Mouse (Mus musculus) MEL-GATA-1-ER (cell line): ENCODE data around the gene Pole4.
"Not testable (repeated sequence)": the region's sequence is repeated elsewhere in the genome, so short reads cannot be mapped to it uniquely, and the experiment has no call there.

Experiments used
- DNase-seq: peaks from one replicate; pipeline ENCODE4 v3.0.0-alpha.2; 2012; ENCODE audit warnings: low read depth; ENCODE audit errors: extremely low read depth

Pole4 gene

DNA sequence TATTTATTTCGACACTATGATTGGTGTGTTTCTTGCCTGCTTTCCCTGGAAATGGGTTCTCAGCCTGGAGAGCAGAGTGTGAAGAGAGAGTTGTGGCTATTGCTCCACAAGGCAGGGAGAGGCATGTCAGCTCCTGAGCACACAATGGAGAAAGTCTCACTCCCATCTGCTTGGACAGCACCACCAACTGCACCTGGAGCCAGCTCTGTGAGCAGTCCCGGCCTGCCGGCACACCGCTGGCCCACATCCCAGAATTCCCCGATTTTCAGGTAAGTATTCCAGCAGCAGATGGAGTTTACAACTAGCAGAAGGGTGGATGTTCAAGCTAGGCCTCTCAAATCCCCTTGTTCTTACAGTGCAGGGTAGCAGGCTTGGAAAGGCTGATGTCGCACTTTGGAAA lies 10.1 kb upstream of the Pole4 start:
- no peak for DNase-seq

DNA sequence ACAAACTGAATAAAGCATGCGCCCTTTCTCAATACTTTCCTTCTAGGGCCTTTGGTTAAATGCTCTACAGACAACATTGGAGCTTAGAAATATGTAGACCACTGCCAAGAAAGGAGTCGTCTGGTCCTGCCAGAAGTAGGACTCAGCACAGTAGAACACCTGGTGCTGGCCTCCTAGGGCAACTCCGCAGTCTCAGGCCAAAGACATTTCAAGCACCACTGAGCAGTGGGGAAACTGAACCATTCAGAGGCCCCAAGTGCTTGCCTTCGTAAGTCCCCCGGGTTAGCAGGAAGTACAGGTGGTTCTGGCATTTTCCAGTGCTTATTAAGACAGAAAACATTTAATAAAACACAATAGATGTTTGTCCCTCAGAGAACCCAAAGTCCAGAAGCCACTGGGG lies 9.7 kb upstream of the Pole4 start:
- DNase-seq = no peak

DNA sequence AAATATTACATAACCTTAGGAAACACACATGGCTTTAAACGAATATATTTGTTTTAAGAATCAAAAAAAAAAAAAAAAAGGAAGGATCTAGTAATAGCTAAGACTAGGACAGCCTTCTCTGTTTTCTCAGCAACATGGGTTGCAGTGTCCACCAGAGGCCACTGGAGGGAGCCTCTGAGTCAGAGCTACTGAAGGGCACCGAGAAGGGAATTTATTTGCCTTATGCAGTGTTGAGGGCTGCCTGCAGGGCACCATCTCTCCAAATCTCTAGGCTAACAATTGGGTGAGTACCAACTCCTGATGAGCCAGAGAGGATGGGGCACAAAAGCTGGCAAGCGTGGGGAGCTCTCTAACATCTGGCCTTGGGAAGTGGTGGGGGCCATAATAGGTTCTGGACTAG lies 9.1 kb upstream of the Pole4 start:
- DNase-seq = peak; percentile 64

DNA sequence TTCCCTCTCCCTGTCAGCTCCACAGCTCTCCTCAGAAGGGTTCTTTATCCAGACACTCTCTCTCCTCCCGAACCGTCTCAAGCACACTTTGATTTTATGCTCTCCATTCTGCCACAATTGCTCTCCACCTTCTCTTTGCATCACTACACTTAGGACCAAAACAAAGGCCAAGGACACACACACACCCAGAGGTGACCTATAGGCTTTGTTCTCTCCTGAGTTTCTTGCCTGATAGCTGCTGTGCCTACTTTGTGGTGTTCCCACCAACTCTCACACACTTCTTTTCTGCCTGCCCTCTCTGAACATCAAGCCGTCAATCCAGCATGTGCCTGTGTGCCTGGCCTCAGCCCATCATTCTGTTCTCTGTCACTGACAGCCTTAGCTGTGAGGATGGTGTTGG lies 2.6 kb upstream of the Pole4 start:
- no peak for DNase-seq

DNA sequence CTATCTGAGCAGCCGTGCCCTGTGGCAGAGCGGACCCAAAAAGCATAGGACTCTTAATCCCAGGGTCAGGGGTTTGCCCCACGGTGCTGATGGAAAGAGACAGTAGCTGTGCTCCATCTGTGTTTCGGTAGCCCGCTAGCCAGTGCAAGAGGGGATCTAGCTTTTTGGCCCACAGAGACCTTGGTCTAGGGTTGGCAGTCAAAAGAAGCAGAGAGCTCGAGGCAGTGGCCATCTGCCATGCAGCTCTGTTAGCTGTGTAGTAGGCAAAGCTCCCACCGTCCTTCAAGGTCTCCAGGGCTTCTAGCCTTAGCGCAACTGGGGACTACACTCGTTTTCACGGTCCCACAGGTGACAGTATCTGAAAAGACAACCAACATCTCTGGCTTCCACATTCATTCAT lies 2.1 kb upstream of the Pole4 start:
- DNase-seq = no peak

DNA sequence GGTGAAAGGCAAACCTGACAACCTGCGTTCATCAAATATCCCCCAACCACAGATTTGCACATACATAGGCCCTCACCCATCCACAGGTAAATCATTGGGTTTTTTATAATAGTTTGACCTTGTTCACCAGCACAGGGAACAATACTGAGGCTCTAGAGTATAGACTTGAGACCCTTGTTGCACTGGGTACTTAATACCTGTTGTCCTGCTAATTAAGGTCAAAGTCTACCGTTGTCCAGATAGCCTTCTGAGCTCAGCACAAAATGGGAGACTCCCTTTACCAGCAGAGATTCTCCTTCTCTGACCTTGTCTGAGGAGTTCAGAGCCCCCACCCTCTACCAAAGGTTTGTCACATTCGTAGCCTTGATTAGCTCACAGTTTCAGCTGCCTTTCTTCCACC lies 1.5 kb downstream of the Pole4 start:
- DNase-seq = no peak

DNA sequence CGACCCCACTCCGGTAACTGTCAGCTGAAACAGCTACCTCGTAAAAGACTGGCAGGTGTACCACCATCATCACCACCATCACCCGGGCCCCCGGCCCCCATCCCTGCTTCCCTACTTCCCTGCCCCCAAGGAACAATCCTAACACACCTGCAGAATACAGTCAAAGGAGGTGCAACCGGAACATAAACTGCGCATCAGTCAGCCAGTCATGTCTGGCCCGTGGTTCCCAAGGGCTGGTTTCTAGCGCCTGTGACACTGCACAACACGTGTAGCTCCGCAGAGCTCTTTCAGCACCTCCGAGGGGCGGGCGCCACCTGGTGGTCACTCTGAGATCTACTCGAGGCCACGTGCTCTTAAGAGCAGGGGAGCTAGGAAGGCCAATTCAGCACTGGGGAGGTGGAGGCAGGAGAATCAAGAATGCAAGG lies 2.6 kb downstream of the Pole4 start:
- peak; percentile 73 for DNase-seq

DNA sequence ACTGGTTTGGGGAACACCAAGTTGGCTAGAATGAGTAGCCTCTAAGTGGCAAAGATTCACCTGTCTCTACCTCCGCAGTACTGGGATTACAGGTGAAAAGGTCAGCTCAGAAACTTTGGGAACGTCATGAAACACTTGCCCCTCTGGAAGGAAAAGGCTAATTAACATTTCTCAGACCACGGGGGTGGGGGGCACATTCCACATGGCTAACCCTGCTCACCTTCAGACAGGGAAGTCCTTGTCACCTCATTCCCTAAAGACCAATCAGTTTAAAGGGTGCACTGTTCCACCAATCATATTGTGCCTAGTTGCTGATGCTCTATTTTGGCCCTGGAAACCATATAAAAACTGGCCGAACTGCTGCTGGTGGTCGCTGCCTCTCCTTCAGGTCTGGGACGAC lies 3.9 kb downstream of the Pole4 start:
- DNase-seq = no peak

DNA sequence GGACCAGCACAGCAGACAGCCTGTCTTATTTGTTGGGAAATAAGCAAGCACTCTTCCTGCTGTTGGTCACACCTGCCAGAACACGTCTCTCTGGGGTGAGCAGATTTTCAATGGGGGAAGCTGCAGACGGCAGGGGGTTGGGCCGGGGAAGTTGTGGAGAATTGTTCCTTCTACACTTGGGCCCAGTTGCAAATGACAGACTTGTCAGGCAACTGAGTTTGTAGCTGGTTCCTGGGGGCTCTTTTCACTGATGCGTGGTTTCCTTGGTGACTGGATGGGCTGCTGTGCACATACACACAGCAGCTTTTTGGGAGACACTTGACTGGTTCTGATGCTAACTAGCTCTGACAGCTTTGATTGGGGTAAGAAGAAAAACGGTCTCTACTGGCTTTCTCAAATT lies 5.3 kb downstream of the Pole4 start:
- DNase-seq = no peak

DNA sequence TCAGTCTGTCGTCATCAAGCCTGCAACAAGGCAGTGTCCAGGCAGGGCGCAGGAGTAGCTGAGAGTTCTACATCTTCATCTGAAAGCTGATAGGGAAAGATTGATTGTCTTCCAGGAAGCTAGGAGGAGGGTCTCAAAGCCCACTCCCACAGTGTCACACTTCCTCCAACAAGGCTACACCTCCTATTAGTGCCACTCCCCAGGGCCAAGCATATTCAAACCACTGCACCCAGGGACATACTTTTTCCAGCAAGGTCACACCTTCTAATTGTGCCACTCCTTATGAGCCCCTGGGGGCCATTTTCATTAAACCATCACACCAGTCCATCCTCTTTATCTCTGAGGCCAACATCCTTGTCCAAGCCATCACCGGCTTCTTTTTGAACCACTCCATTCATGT lies 8.4 kb downstream of the Pole4 start:
- no peak for DNase-seq

DNA sequence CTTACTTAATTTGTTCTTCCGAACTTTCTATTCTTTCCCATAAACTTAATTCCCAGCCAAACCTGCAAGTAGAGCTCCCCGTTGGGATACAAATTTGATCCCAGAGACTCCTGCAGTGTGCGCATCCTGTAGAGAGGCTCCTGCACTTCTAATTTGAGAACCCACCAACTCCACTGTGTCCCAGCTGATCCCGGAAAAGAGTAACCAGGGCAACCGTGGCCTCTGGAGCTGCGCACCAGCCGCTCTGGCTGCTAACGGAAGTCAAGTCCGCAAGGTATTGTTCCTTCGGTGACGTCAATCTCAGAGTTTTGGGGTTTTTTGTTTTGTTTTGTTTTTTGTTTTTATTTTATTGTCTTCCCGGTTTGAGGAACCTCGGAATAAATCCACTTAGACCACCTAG lies 10.5 kb downstream of the Pole4 start:
- DNase-seq = no peak

DNA sequence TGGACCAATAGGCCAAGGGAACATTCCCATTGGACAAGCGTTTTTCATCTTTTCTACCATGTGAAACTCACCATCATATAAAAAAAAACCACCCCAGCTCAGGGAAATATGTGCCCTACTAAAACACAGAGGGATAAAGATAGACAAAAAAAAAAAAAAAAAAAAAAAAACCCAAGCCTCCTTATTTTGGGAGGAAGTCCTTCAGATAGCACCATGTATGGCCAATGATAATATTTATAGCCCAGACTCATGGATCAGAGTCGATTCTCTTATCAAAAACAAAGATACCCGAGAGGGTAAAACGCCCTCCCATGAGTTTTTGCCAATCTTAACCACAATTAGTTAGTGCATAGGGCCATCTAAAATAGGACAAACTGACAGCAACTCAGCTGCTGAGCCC lies 15.7 kb downstream of the Pole4 start:
- no peak for DNase-seq

DNA sequence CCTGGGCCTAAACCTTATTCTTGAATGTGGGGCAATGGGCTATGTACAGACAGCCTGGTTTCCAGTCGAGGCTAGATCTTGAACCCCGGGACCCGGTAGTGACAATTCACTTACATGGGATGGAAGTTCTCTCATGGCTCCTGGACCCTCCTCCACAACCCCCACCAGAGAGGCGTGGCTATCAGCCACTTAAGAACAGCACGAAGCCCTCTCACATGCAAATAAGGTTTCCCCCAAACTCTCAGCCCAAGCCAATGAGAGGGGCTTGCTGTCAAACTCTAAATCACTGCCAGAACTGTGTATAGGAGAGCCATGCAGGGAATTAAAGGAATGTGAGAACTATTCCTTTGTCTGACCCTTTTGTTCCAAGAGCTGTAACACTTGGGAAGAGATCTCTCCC lies 16.6 kb downstream of the Pole4 start:
- DNase-seq = not testable (repeated sequence)

DNA sequence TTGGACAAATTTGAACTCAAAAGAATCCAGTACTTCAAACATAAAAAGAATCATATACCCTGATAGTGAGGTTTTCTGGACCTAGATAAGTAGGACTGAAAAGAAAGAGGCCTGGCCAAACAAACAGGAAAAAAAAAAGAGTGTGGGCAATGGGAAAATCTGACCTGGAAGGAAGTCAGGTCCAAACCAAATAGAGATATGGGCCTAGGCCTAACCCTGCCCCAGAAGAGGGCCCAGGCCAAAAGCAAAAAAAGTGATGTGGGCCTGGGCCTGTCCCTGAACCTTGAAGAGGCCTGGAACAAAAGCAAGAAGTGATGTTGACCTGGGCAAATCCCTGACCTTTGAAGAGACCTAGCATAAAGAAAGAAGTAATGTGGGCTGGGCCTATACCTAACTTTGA lies 21.0 kb downstream of the Pole4 start:
- no peak for DNase-seq

DNA sequence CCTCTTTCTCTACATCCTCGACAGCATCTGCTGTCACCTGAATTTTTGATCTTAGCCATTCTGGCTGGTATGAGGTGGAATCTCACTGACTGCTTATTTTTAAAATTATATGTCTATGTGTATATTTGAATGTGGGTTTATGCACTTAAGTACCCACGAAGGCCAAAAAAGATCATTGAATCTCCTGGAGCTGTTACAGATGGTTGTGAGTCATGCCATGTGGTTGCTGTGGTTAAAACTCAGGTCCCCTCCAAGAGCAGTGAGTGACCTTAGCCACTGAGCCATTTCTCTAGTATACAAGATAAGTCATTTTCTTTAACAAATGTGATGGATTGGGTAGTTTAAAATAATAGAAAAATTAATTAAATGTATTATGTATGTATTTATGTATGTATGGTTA lies 25.9 kb downstream of the Pole4 start:
- DNase-seq = not testable (repeated sequence)

DNA sequence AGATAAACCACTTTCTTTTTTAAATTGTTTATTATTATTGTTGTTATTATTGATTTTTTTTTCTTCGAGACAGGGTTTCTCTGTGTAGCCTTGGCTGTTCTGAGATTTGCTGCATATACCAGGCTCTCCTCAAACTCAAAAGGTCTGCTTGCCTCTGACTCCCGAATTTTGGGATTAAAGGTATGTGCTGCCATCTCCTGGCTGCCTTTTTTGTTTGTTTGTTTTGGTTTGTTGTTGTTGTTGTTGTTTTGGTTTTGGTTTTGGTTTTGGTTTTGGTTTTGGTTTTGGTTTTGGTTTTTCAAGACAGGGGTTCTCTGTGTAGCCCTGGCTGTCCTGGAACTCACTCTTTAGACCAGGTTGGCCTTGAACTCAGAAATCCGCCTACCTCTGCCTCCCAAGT lies 27.5 kb downstream of the Pole4 start:
- DNase-seq = not testable (repeated sequence)

DNA sequence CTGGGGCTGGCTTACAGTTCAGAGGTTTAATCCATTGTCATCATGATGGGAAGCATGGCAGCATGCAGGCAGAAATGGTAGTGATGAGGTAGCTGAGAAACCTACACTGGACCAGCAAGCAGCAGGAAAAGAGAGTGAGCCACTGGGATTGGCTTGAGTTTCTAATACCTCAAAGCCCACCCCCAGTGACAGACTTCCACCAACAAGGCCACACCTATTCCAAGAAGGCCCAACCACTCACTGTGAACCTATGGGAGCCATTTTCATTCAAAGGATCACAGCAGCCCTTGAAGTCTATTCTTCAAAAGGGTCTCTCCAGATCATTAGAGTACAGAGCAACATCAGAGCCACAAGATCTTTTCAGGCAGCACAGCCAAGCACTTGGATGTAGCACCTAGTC lies 38.7 kb downstream of the Pole4 start:
- DNase-seq = no peak

DNA sequence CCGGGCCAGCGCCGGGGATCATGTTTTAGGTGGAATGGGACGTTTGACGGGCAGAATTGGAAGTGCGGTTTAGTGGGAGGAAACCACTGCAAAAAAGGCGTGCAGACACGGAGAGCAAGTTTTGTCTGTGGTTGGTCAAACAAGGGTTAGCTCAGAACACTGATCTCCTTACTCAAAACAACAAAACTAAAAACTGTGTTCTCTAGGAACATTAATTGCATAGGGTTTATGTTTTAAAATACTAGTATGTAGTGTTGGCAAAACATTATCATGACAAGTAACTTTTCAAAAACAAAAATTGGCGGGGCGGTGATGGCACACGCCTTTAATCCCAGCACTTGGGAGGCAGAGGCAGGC lies 52.0 kb downstream of the Pole4 start:
- DNase-seq = no peak

DNA sequence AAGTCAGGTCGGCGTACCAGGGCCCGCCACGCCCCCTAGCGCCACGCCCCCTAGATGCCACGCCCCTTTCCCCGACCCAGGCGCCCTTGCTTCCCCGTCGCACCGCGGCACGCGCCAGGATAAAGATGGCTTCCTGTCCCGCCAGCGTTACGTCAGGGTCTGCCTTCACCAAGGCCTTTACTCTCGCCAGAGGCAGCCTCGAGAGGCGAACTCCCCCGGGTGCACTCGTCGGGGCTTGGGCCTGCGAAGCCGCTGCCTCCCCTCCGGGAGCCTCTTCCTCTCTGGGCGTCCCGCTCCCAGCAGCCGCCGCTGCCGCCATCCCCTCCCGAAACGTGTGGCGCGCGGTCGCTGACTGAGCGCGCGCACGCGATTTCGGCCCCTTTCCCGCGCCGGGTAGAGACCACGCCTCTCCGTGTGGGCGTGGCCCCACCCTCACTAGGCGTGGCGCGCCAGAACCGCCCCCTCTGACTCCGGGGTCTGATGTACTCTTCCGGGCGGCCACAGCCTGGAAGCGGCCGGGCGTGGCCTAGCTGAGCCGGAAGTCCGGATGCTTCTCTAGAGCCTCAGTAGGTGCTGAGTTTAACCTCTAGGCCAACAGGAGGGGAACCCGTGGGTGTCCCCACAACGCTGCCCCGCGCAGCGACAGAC lies 52.5 kb downstream of the Pole4 start:
- peak; percentile 84 for DNase-seq

DNA sequence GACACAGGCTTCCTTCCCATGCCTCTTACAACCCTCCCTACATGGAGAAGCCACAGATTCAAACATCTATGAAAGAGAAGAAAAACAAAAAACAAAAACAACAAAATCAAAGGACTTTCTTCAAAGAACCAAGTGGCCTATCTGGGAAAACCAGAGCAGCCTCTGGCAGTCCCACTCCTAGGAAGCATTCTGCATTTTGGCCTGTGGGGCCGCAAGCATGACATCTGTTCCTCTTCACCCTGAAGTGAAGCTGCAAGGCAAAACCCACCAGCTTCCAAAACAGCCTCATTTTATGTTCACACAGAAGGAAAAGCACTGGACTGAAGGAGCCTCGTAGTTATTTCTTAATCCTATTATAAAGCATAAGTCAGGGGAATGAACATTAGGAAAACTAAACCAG lies 56.1 kb downstream of the Pole4 start:
- no peak for DNase-seq

DNA sequence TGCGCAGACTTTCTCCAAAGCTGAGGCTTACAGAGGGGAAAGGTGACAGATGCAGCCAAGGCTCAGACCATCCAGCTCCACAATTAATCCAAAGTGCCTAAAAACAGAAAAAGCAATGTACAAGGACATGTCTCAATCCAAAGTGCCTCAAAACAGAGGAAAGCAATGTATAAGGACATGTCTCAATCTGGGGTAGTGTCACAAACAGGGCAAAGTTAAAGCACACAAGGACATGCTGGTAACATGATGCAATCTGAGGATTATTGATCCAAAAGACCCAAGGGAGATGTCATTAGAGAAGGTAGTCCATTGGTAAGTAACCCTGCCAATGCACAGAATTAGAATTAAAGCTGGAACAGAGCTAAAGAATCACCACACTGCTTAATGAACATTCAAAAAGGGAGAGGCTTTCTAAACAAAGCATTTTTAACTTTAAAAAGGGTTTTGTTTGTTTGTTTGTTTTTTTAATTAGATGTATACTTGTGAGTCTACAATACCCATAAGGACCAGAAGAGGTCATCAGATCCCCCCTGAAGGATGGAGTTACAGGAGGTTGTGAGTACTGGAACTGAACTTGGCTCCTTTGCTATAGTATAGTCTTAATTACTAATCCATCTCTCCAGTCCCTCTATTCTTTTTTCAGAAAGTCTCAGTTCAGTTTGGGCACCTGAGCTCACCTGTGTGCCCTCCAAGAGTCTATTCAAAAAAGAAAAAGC lies 57.1 kb downstream of the Pole4 start:
- no peak for DNase-seq

DNA sequence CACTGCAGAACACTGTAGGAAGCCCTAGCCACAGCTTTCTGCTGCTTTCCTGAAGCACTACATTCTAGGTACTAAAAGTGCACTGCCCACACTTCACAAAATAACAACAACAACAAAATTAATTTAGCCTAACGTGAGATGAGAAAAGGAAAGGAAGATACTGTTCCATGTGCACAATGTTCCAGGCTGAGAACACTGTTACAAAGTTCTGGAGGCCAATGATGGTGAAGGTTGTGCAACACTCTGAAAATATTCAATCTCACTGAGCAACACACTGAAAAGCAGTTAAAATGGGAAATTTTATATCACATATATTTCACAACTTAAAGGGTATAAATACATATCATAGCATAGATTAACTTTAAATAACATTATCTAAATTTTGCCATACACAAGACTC lies 58.2 kb downstream of the Pole4 start:
- no peak for DNase-seq

DNA sequence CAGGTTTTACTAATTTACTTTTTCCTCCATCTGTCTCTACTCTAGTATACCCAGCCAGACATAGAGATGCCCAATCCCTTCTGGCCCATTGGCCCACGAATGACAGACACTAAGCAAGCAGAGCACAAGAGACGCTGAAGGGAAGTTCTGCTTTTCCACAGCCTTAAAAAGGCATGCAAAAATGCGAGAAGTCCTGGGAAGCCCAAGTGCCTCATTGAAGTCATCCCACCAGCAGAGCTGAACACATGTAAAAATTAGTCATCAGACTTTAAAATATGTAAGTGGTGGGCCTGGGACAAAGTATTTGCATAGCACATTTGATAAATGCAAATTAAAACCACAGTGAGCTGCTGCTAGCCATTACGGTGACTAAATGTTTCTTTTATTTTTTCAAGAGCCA lies 65.1 kb downstream of the Pole4 start:
- DNase-seq = no peak

DNA sequence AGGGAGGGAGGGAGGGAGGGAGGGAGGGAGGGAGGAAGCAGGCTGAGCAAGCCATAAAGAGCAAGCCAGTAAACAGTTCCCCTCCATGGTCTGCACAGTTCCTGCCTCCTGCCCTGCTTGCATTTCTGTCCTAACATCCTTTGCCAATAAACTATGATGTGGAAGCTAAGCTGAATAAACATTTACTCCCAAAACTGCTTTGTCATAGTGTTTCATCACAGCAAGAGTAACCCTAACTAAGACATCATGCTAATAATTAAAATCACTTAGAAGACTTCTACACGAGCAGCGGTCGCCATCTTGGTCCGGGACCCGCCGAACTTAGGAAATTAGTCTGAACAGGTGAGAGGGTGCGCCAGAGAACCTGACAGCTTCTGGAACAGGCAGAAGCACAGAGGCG lies 79.8 kb downstream of the Pole4 start:
- DNase-seq = not testable (repeated sequence)
